Mouse (Mus musculus) stomach, postnatal 0 days (tissue): ENCODE results near the gene Pwp1.

Experiments used
- CTCF ChIP-seq: IDR thresholded peaks from 2 replicates; pipeline ENCODE4 v1.5.1; 2016; ENCODE audit warnings: antibody characterized with exemption, low read depth, mild to moderate bottlenecking, moderate library complexity
- EP300 ChIP-seq: optimal IDR thresholded peaks from 2 replicates; pipeline ENCODE3; 2016; ENCODE audit warnings: antibody characterized with exemption

- TF ChIP-seq EP300: no peak
- TF ChIP-seq CTCF: peak; percentile 67
These were observed 99.4 kb downstream of the Pwp1 start for GRCm38 (mm10) chr10:85928499-85929207.
